Comparison of ENCODE assay signal across 8 mouse cellular contexts in genomic region chr19:57116871-57117501, GRCm38 (mm10).
DNase-seq lines count a peak whose midpoint lies in the region; ATAC-seq and TF ChIP-seq lines count a peak whose summit lies in the region.

No protein-coding gene starts in this region.

- intact Hi-C loops in heart, postnatal 36 days (cut with DNase I): loop anchor here (2.0 to 5.0 kb wide), 2 partner anchors 18 to 40 kb away; no protein-coding TSS in a partner anchor

- DNase-seq in heart, embryonic 10.5 days (ENCODE audit: low spot score): no peak
- no peak for DNase-seq in heart, postnatal 36 days
- peak; percentile 64 for DNase-seq in embryo, embryonic 9.5 days (ENCODE audit: extremely low spot score)
- DNase-seq in liver, postnatal 0 days: no peak
- DNase-seq in retina, embryonic 14.5 days (ENCODE audit: low spot score): peak; percentile 85
- DNase-seq in left cerebral cortex, adult 18-20 months (ENCODE audit: low spot score in 2 of 2): no peak
- DNase-seq in layer of hippocampus, adult 9-10 months (ENCODE audit: low spot score): no peak

- no peaks in the 10 kb centered on the region for H3K27me3 ChIP-seq in heart, embryonic 10.5 days (ENCODE audit: insufficient read depth, poor library complexity, severe bottlenecking)
- H3K27me3 ChIP-seq in intestine, embryonic 15.5 days (replicated peaks): no peaks in the 10 kb centered on the region
- no peaks in the 10 kb centered on the region for H3K27me3 ChIP-seq in liver, postnatal 0 days (ENCODE audit: insufficient read depth, low read length)

- no peak overlapping the region; the same call in 1 of the 2 replicates for H3K9ac ChIP-seq in intestine, embryonic 15.5 days
- H3K9ac ChIP-seq in liver, postnatal 0 days (replicated peaks): 0 out of 2 replicates have a peak overlapping the region, but pooled peaks have one; percentile 16

- no peak for ATAC-seq in intestine, embryonic 15.5 days
- peak; percentile 23 for ATAC-seq in liver, postnatal 0 days

- 0% methylated on average over 7 of the region's 7 CpGs for WGBS in heart, embryonic 10.5 days
- 18% methylated on average over 7 of the region's 7 CpGs for WGBS in intestine, embryonic 15.5 days
- WGBS in liver, postnatal 0 days (ENCODE audit: insufficient replicate concordance): 4% methylated on average over 7 of the region's 7 CpGs

- H3K9me3 ChIP-seq in heart, embryonic 10.5 days: no peaks in the 10 kb centered on the region
- no peaks in the 10 kb centered on the region for H3K9me3 ChIP-seq in intestine, embryonic 15.5 days
- H3K9me3 ChIP-seq in liver, postnatal 0 days (ENCODE audit: low read length): no peaks in the 10 kb centered on the region

- peak overlapping the region; percentile 53 for H3K4me3 ChIP-seq in heart, embryonic 10.5 days
- peak overlapping the region; percentile 34; the same call in 1 of the 2 replicates for H3K4me3 ChIP-seq in intestine, embryonic 15.5 days (replicated peaks)
- H3K4me3 ChIP-seq in liver, postnatal 0 days (ENCODE audit: low read depth, low read length): peak overlapping the region; percentile 30

- peak overlapping the region; percentile 76 for H3K27ac ChIP-seq in heart, embryonic 10.5 days
- H3K27ac ChIP-seq in intestine, embryonic 15.5 days: no peak overlapping the region
- peak overlapping the region; percentile 72 for H3K27ac ChIP-seq in liver, postnatal 0 days (ENCODE audit: low read depth)

- no peak for TF ChIP-seq CTCF in liver, postnatal 0 days (IDR thresholded peaks at IDR 0.05; ENCODE audit: low read depth)

- no peak for TF ChIP-seq EP300 in liver, postnatal 0 days (IDR thresholded peaks at IDR 0.05; ENCODE audit: low read depth)

- H3K4me2 ChIP-seq in intestine, embryonic 15.5 days (replicated peaks): peak overlapping the region; percentile 62
- H3K4me2 ChIP-seq in liver, postnatal 0 days (ENCODE audit: low read depth, low read length): peak overlapping the region; percentile 47

- peaks cover 77% of the 10 kb centered on the region for H3K4me1 ChIP-seq in heart, embryonic 10.5 days
- peaks cover 51% of the 10 kb centered on the region for H3K4me1 ChIP-seq in intestine, embryonic 15.5 days (replicated peaks)
- peaks cover 35% of the 10 kb centered on the region for H3K4me1 ChIP-seq in liver, postnatal 0 days (ENCODE audit: insufficient read depth)

- H3K36me3 ChIP-seq in heart, embryonic 10.5 days: peaks cover 12% of the 10 kb centered on the region
- no peaks in the 10 kb centered on the region for H3K36me3 ChIP-seq in intestine, embryonic 15.5 days
- H3K36me3 ChIP-seq in liver, postnatal 0 days (replicated peaks; ENCODE audit: insufficient read depth, low read length): no peaks in the 10 kb centered on the region

Comparison
In these comparisons a context has a peak if more than half of its experiments do, and no peak if none do; other contexts are left out.
1. DNase-seq: peak in embryo, embryonic 9.5 days (single experiment) and retina, embryonic 14.5 days (single experiment); none in heart, embryonic 10.5 days (single experiment), heart, postnatal 36 days (0 of 2), liver, postnatal 0 days (single experiment), left cerebral cortex, adult 18-20 months (0 of 2) and layer of hippocampus, adult 9-10 months (single experiment).
2. Peak in every context shown above with its lines, with median percentiles within 50 percentile points of each other: H3K4me3 ChIP-seq.